Mouse (Mus musculus): ENCODE measurements around the gene Dusp10.

The Dusp10 gene

GRCm38 (mm10) chr1:184100927-184101749 is 88.0 kb downstream of the Dusp10 start:
- DNase-seq (ENCODE audit: low spot score): no peak

- no peak for DNase-seq (ENCODE audit: low spot score)
Measured at GRCm38 (mm10) chr1:184101750-184102046, 88.6 kb downstream of the Dusp10 start.

GRCm38 (mm10) chr1:184106832-184107231 is 93.7 kb downstream of the Dusp10 start:
- DNase-seq (ENCODE audit: low spot score): no peak

- no peak for DNase-seq (ENCODE audit: low spot score)
Measured at GRCm38 (mm10) chr1:184107448-184107847, 94.3 kb downstream of the Dusp10 start.

GRCm38 (mm10) chr1:184108254-184108653 is 95.2 kb downstream of the Dusp10 start:
- DNase-seq (ENCODE audit: low spot score): no peak

GRCm38 (mm10) chr1:184117586-184117985 is 104.5 kb downstream of the Dusp10 start:
- DNase-seq (ENCODE audit: low spot score): no peak

- DNase-seq (ENCODE audit: low spot score): no peak
Measured at GRCm38 (mm10) chr1:184117991-184118390, 104.9 kb downstream of the Dusp10 start.

- DNase-seq (ENCODE audit: low spot score): no peak
Measured at GRCm38 (mm10) chr1:184118586-184118985, 105.5 kb downstream of the Dusp10 start.

Measured in urinary bladder, postnatal 14 days (tissue).